Mouse (Mus musculus) heart, postnatal 10 days (tissue): Measurements from ENCODE around the gene Mlph. TPM values are rescaled to one million over a fixed set of nuclear protein-coding genes. Genes with fewer than 3 reads are reported as not detected.

Source experiments
- total RNA-seq, 2 experiments: library from RNA; stranded (reverse); gene quantifications; 2 replicates each; pipeline ENCODE4 v1.2.3; 2021

Mlph gene
- total RNA-seq, 2 experiments from 2014 or later: 0.45 to 0.86 TPM

Other genes with a start within 250 kb of the Mlph start
- gene Col6a3, start 71.1 kb upstream of the Mlph start, total RNA-seq: 100 to 1,000 TPM; 107 to 132 TPM
- not detected for gene Prlh, start 38.0 kb downstream of the Mlph start, total RNA-seq
- 1 to 10 TPM; 3.8 to 5.0 TPM for gene Rab17, start 54.6 kb downstream of the Mlph start, total RNA-seq
- 100 to 1,000 TPM; 172 to 186 TPM for gene Lrrfip1, start 83.7 kb downstream of the Mlph start, total RNA-seq
- under 1 TPM; 0.45 to 0.50 TPM for gene Rbm44, start 230.0 kb downstream of the Mlph start, total RNA-seq